Mouse (Mus musculus) neural tube, embryonic 10.5 days (tissue): ENCODE measurements around the gene Slc29a2.

Source experiments
- DNase-seq: peaks from one replicate; pipeline ENCODE4 v3.0.0-alpha.2; 2017; ENCODE audit warnings: low spot score; ENCODE audit errors: extremely low spot score

Gene Slc29a2

GRCm38 (mm10) chr19:5058801-5059771 lies 35.4 kb downstream of the Slc29a2 start:
- DNase-seq, result no peak

GRCm38 (mm10) chr19:5060365-5061330 lies 37.0 kb downstream of the Slc29a2 start:
- DNase-seq, result no peak

- DNase-seq, result no peak
Measured at GRCm38 (mm10) chr19:5062041-5062440, 38.4 kb downstream of the Slc29a2 start.

GRCm38 (mm10) chr19:5062446-5062845 lies 38.8 kb downstream of the Slc29a2 start:
- DNase-seq, result no peak

GRCm38 (mm10) chr19:5065104-5065503 lies 41.4 kb downstream of the Slc29a2 start:
- no peak for DNase-seq

- no peak for DNase-seq
Measured at GRCm38 (mm10) chr19:5067040-5067799, 43.6 kb downstream of the Slc29a2 start.

- peak; percentile 79 for DNase-seq
Measured at GRCm38 (mm10) chr19:5067867-5068569, 44.4 kb downstream of the Slc29a2 start, which contains the start of gene Cd248. Gene Cd248 (plus strand): TSS chr19:5068078.

- no peak for DNase-seq
Measured at GRCm38 (mm10) chr19:5068570-5069234, 45.0 kb downstream of the Slc29a2 start.

GRCm38 (mm10) chr19:5069486-5069885 lies 45.8 kb downstream of the Slc29a2 start:
- DNase-seq, result no peak

GRCm38 (mm10) chr19:5069978-5070377 lies 46.3 kb downstream of the Slc29a2 start:
- DNase-seq, result no peak

GRCm38 (mm10) chr19:5071077-5071476 lies 47.4 kb downstream of the Slc29a2 start:
- DNase-seq, result peak; percentile 52

- peak; percentile 90 for DNase-seq
Measured at GRCm38 (mm10) chr19:5071545-5072369, 48.1 kb downstream of the Slc29a2 start.

- peak; percentile 50 for DNase-seq
Measured at GRCm38 (mm10) chr19:5072389-5073019, 48.8 kb downstream of the Slc29a2 start.

GRCm38 (mm10) chr19:5073028-5073427 lies 49.4 kb downstream of the Slc29a2 start:
- peak; percentile 80 for DNase-seq

- DNase-seq, result no peak
Measured at GRCm38 (mm10) chr19:5073518-5073917, 49.9 kb downstream of the Slc29a2 start.

- DNase-seq, result no peak
Measured at GRCm38 (mm10) chr19:5079279-5079678, 55.6 kb downstream of the Slc29a2 start.
